Mouse (Mus musculus) B cell, adult 67 days (primary cell): ENCODE measurements around the gene Usp8. TPM values are rescaled to one million over a fixed set of nuclear protein-coding genes. Genes with fewer than 3 reads are reported as not detected.

Experiments used
- total RNA-seq, 2 experiments: library from RNA; stranded (reverse); gene quantifications; 4 replicates each; pipeline ENCODE4 v1.2.4; 2023

Gene Usp8
- 10 to 100 TPM; 55.2 to 55.8 TPM for total RNA-seq

GRCm38 (mm10) chr2:126706759-126707437 is at the start of gene Usp8:
TSS of gene Usp8 (plus strand) at chr2:126707328.

GRCm38 (mm10) chr2:126676122-126676515 is 31.0 kb upstream of the Usp8 start, which contains the start of gene Gabpb1:
TSS of gene Gabpb1 (minus strand) at chr2:126676337.

GRCm38 (mm10) chr2:126783370-126783769 is 76.2 kb downstream of the Usp8 start, which contains the start of gene Usp50:
TSS of gene Usp50 (minus strand) at chr2:126783470.

Other genes starting within 250 kb of the Usp8 start
- 1 to 10 TPM in 1 of 2 experiments, under 1 TPM in 1; 0.53 to 1.2 TPM for gene Atp8b4, start 206.7 kb upstream of the Usp8 start, total RNA-seq
- gene Slc27a2, start 154.9 kb upstream of the Usp8 start, total RNA-seq, result not detected
- gene Hdc, start 88.0 kb upstream of the Usp8 start, total RNA-seq, result 1 to 10 TPM in 1 of 2 experiments, under 1 TPM in 1; 0.47 to 1.3 TPM
- 10 to 100 TPM; 39.0 to 49.1 TPM for gene Gabpb1, start 31.0 kb upstream of the Usp8 start, total RNA-seq
- 1 to 10 TPM in 1 of 2 experiments, not detected in 1; 1.1 TPM for gene Usp50, start 76.1 kb downstream of the Usp8 start, total RNA-seq
- 10 to 100 TPM; 71.9 to 81.0 TPM for gene Trpm7, start 168.9 kb downstream of the Usp8 start, total RNA-seq
- 10 to 100 TPM; 55.2 to 60.2 TPM for gene Sppl2a, start 225.9 kb downstream of the Usp8 start, total RNA-seq